Mouse (Mus musculus): Measurements from ENCODE around the gene Lrrc4. TPM values are rescaled to one million over a fixed set of nuclear protein-coding genes. Genes with fewer than 3 reads are reported as not detected.
A peak's percentile ranks its signal among the peaks of the same experiment; 100 is the strongest.

The Lrrc4 gene
- polyA plus RNA-seq, 1 experiment, result not detected

DNA sequence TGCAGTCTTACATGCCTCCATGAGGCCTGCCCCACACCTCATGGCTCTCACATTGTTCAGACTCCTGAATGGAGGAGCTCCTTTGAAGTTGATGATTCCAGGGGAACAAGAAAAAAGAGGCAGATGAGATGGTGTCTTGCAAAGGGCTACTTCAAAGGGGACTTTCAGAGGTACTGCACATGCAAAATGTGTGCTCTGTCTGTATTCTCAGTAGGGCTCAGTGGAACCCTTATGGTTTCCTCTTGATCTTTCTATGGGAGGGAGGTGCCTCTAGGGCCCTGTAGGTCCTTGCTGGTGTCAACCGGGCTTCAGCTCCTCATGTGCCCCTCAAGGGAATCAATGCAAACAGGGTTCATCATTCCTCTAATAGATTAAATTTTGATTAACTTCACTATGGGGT, 159.2 kb downstream of the Lrrc4 start:
- peaks cover 2% of the 10 kb centered on the region; the same call in 1 of the 2 replicates for H3K4me1 ChIP-seq (ENCODE audit: control insufficient read depth, insufficient read depth, low read length)
- TF ChIP-seq POLR2A (IDR thresholded peaks at IDR 0.05; ENCODE audit: insufficient read depth, low read depth, low read length), result no peak
- TF ChIP-seq CTCF (IDR thresholded peaks at IDR 0.05; ENCODE audit: insufficient read depth, low read depth, low read length), result no peak
- 90% methylated on average over 1 of the region's 1 CpGs for WGBS
- H3K27ac ChIP-seq (ENCODE audit: insufficient read depth, low read depth, low read length), result no peak overlapping the region
- no peak overlapping the region for H3K4me3 ChIP-seq (ENCODE audit: insufficient read depth, low read depth, low read length)

DNA sequence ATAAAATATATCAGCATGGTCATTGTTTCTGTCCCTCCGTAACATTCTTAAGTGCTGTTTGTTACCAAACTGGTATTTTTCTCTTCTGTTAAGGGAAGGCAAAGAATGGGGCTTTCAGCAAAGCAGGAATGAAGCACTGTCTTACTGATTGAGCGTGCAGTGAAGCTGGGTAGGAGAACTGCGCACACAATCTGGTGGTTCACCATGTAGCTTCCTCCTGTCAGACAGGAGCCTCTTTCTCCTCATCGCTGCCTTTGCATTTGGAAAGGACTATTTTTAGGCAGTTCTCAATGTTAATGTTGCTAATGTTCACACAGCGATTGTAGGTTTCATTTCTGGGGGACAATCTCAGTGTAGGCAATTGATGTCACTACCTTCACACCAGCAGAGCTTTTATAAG, 162.3 kb downstream of the Lrrc4 start:
- no peak for TF ChIP-seq POLR2A (IDR thresholded peaks at IDR 0.05; ENCODE audit: insufficient read depth, low read depth, low read length)
- WGBS, result 51% methylated on average over 5 of the region's 5 CpGs
- no peak overlapping the region for H3K4me3 ChIP-seq (ENCODE audit: insufficient read depth, low read depth, low read length)
- H3K4me1 ChIP-seq (ENCODE audit: control insufficient read depth, insufficient read depth, low read length), result peaks cover 2% of the 10 kb centered on the region; the same call in 1 of the 2 replicates
- 0 out of 2 replicates have a peak overlapping the region, but pooled peaks have one; percentile 57 for H3K27ac ChIP-seq (ENCODE audit: insufficient read depth, low read depth, low read length)

DNA sequence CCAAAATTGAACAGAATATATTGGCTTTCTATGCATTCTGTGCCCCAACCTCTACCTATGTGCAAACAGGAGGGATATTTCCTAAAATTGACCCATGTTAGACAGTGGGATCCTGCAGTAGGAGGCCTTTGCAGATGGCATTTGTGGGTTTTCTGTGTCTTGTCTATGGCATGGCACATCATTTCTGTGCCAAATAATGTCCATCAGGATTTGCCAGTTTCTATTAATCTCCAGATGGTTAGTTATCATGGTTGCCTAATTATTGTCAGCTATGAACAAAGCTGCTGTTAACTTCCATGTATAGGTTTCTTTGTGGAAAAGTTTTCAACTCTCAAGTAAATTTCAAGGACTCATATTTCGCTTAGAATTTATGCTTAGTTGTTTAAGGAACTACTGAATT, 164.0 kb downstream of the Lrrc4 start:
- WGBS, result 98% methylated on average over 1 of the region's 1 CpGs
- no peak for TF ChIP-seq POLR2A (IDR thresholded peaks at IDR 0.05; ENCODE audit: insufficient read depth, low read depth, low read length)
- TF ChIP-seq CTCF (IDR thresholded peaks at IDR 0.05; ENCODE audit: insufficient read depth, low read depth, low read length), result no peak
- H3K4me1 ChIP-seq (ENCODE audit: control insufficient read depth, insufficient read depth, low read length), result peaks cover 5% of the 10 kb centered on the region; the same call in 1 of the 2 replicates
- H3K27ac ChIP-seq (ENCODE audit: insufficient read depth, low read depth, low read length), result no peak overlapping the region
- H3K4me3 ChIP-seq (ENCODE audit: insufficient read depth, low read depth, low read length), result no peak overlapping the region

DNA sequence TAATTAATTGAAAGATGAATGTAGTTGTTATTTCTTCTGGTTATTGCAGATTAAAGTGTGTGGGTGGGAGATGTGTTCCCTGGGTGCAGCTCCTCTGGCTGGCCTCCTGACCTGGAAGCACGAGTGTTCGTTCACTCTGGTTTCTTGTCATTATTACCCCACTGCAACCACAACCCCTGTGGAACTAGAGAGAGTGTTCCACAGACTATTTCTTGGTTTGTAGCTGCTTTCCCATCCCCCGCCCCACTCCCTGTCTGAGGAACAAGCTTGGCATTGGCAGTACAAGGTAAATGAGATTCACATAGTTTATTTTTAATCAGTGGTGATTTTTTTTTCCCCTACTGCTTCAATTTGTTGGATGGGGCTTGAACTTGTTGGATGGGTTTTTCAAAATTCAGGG, 166.8 kb downstream of the Lrrc4 start:
- Histone ChIP-seq H3K4me1 (ENCODE audit: control insufficient read depth, insufficient read depth, low read length) (peaks cover 5% of the 10 kb centered on the region; the same call in 1 of the 2 replicates), H3K27ac (ENCODE audit: insufficient read depth, low read depth, low read length) (no peak overlapping the region), H3K4me3 (ENCODE audit: insufficient read depth, low read depth, low read length) (no peak overlapping the region)
- TF ChIP-seq POLR2A (IDR thresholded peaks at IDR 0.05; ENCODE audit: insufficient read depth, low read depth, low read length) (no peak), CTCF (IDR thresholded peaks at IDR 0.05; ENCODE audit: insufficient read depth, low read depth, low read length) (no peak)
- WGBS, result 84% methylated on average over 3 of the region's 3 CpGs

DNA sequence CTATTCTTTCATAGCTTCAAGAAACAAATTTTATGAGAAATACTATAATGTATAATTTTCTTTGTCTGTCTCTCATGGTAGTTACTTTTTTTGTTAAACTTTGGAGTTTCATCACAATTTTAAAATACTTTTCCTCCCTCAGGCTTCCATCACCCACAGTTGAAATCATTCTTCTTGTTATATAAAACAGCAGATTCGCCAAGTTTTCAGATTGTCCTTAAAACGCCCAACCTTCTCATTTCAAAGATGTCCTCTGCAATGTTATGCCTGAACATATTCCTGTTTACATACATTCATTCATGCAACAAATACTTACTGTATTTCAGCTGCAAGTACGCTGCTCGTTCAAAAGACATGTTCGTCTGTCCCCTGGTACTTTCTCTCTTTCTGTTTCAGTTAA, 167.9 kb downstream of the Lrrc4 start:
- 88% methylated on average over 5 of the region's 5 CpGs for WGBS
- H3K4me1 ChIP-seq (ENCODE audit: control insufficient read depth, insufficient read depth, low read length), result peaks cover 5% of the 10 kb centered on the region; the same call in 1 of the 2 replicates
- H3K27ac ChIP-seq (ENCODE audit: insufficient read depth, low read depth, low read length), result no peak overlapping the region
- TF ChIP-seq CTCF (IDR thresholded peaks at IDR 0.05; ENCODE audit: insufficient read depth, low read depth, low read length) (no peak), POLR2A (IDR thresholded peaks at IDR 0.05; ENCODE audit: insufficient read depth, low read depth, low read length) (no peak)
- H3K4me3 ChIP-seq (ENCODE audit: insufficient read depth, low read depth, low read length), result no peak overlapping the region

DNA sequence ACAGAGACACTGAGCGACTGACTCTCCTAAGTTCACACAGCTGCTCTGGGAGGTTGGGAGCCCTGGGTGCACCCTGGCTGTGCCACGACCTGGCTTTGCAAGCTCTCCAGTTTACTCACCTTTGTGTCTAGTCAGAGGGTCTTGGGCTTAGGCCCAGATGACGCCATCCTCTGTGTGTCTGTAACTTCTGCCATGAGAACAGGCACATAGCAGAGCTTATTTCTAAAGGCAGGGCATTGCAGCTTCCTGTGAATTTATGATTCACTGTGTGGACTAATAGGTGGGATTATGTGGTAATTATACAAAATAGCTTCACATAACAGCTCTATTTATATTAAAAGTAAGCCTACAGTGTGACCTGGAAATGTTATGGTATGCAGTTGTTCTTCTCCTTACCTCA, 168.5 kb downstream of the Lrrc4 start:
- H3K4me3 ChIP-seq (ENCODE audit: insufficient read depth, low read depth, low read length), result no peak overlapping the region
- 85% methylated on average over 3 of the region's 3 CpGs for WGBS
- TF ChIP-seq POLR2A (IDR thresholded peaks at IDR 0.05; ENCODE audit: insufficient read depth, low read depth, low read length), result no peak
- no peak for TF ChIP-seq CTCF (IDR thresholded peaks at IDR 0.05; ENCODE audit: insufficient read depth, low read depth, low read length)
- peaks cover 2% of the 10 kb centered on the region; the same call in 1 of the 2 replicates for H3K4me1 ChIP-seq (ENCODE audit: control insufficient read depth, insufficient read depth, low read length)
- H3K27ac ChIP-seq (ENCODE audit: insufficient read depth, low read depth, low read length), result no peak overlapping the region

DNA sequence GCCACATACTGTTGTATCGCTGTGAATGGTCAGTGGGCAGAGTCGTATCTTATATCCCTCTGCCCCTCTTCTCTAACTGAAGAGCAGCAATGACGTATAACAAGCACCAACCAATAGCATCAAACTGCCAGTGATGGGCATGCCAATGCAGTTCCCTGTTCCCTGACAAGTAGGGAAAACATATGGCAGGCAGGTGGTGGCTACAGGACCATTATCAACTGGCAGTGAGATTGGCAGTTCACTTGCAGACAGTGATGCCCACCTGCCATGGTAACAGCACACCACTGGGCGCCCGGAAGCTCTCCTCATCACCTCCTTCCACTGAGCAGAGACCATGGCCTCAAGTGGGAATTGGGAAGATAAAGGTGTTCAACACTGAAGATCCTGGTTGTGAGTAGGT, 175.0 kb downstream of the Lrrc4 start:
- TF ChIP-seq POLR2A (IDR thresholded peaks at IDR 0.05; ENCODE audit: insufficient read depth, low read depth, low read length) (no peak), CTCF (IDR thresholded peaks at IDR 0.05; ENCODE audit: insufficient read depth, low read depth, low read length) (no peak)
- Histone ChIP-seq H3K4me3 (ENCODE audit: insufficient read depth, low read depth, low read length) (no peak overlapping the region), H3K27ac (ENCODE audit: insufficient read depth, low read depth, low read length) (no peak overlapping the region), H3K4me1 (ENCODE audit: control insufficient read depth, insufficient read depth, low read length) (no peaks in the 10 kb centered on the region)
- WGBS, result 99% methylated on average over 5 of the region's 5 CpGs

DNA sequence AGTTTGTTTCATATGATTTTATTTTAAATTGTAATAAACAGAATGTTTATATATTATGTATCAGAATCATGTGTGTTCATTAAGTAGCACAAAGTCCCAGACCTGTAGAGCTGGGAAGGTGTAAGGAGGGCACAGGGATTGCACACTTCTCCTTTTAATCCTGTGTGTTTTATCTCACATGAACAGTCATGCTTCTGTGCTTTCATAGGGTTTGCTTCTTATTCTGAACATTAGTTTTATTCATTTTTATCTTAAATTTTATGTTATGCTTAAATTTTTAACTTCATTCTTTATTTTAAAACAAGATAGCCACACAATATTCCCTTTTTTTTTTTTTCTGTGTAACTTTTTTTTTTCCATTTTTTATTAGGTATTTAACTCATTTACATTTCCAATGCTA, 186.3 kb downstream of the Lrrc4 start:
- no peak for TF ChIP-seq POLR2A (IDR thresholded peaks at IDR 0.05; ENCODE audit: insufficient read depth, low read depth, low read length)
- TF ChIP-seq CTCF (IDR thresholded peaks at IDR 0.05; ENCODE audit: insufficient read depth, low read depth, low read length), result no peak
- H3K4me1 ChIP-seq (ENCODE audit: control insufficient read depth, insufficient read depth, low read length), result peaks cover 5% of the 10 kb centered on the region
- no peak overlapping the region for H3K27ac ChIP-seq (ENCODE audit: insufficient read depth, low read depth, low read length)
- H3K4me3 ChIP-seq (ENCODE audit: insufficient read depth, low read depth, low read length), result no peak overlapping the region

DNA sequence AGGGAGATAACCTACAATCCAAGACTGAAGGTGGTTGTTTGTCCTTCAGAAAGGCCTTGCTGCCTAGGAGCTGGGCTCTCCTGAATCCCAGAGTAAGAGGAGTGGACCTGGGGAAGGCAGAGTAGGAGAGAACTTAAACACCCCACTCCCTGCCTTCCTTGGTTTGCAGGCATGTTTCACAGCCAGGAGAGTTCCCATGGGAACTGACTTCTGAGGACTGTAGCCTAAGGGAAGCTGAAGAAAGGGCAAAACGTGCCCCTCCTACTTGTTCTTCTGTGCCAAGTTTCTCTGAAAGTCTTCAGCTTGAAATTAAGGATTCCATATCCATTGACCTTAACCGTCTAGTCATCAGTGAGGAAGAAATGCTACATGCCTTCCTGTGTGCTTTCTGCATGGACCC, 188.6 kb downstream of the Lrrc4 start:
- WGBS, result 38% methylated on average over 2 of the region's 2 CpGs
- Histone ChIP-seq H3K27ac (ENCODE audit: insufficient read depth, low read depth, low read length) (no peak overlapping the region), H3K4me1 (ENCODE audit: control insufficient read depth, insufficient read depth, low read length) (peaks cover 5% of the 10 kb centered on the region), H3K4me3 (ENCODE audit: insufficient read depth, low read depth, low read length) (no peak overlapping the region)
- TF ChIP-seq CTCF (IDR thresholded peaks at IDR 0.05; ENCODE audit: insufficient read depth, low read depth, low read length), result no peak
- no peak for TF ChIP-seq POLR2A (IDR thresholded peaks at IDR 0.05; ENCODE audit: insufficient read depth, low read depth, low read length)

DNA sequence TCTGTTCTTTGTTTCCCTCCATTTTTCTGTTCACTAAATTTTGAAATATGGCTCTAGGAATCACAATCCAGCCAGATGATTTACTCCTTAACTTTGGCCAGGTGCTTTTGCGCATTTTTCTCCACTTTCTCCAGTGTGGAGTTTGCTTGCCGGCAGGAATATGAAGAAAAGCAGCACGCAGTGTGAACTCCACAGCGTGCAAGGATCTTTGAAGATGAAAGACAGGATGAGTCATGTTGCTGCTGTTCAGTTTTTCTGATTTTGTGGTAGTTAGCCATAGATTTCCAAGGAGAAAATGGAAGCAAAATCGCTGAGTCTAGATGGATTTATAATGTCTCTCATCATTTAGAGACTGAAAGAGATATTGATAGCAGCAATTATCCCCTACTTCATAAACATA, 191.5 kb downstream of the Lrrc4 start:
- H3K27ac ChIP-seq (ENCODE audit: insufficient read depth, low read depth, low read length), result no peak overlapping the region
- H3K4me1 ChIP-seq (ENCODE audit: control insufficient read depth, insufficient read depth, low read length), result peaks cover 8% of the 10 kb centered on the region
- whole genome bisulfite sequencing, result 79% methylated on average over 5 of the region's 5 CpGs
- H3K4me3 ChIP-seq (ENCODE audit: insufficient read depth, low read depth, low read length), result no peak overlapping the region
- TF ChIP-seq CTCF (IDR thresholded peaks at IDR 0.05; ENCODE audit: insufficient read depth, low read depth, low read length) (no peak), POLR2A (IDR thresholded peaks at IDR 0.05; ENCODE audit: insufficient read depth, low read depth, low read length) (no peak)
